10 mouse cellular contexts compared by ENCODE assay signal in the genomic region with DNA sequence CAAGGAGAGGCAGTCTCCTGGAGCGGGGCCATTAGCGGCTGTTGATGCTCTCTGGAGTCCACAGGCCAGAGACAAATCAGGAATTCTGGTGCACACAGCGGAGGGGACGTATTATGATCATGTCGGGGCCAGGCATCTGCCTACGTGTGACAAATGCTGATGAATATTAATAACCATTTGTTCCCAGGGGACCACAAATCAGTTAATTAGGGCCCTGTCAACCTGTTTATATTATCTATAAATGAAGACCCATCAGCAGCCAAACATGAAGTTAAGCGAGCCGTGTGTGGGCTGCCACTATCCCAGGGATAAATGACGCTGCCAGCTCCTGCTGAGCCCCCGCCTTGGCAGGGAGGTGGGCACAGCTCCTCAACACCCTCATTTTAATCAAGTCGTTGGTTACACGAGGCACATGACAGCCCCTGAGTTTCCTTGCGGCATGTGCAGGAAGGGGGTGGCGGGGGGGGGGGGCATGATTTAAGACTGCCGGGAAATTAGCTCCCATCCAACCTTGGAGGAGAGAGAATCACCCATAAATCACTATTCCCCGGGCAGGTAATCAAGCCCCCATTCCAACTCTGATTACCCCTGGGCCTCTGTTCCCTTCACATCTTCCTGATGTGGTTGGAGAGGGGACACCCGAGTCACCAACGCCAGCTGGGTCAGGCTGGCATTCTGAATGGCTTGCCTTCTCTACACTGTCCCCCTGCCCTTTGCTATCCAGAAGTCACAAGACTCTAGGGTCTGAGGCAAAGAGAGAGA.
DNase-seq lines count a peak whose midpoint lies in the region; ATAC-seq and TF ChIP-seq lines count a peak whose summit lies in the region.
"Had no signal": no experiment of that assay in that cellular context is flagged by ENCODE, and none has a peak within 500 bp of the region (broad histone marks: within the 10 kb centered on the region; RNA-seq: fewer than 3 reads in every experiment).

No protein-coding gene starts in this region.

- H3K4me3 ChIP-seq in forebrain, embryonic 15.5 days: no peak overlapping the region
- H3K4me3 ChIP-seq in hindbrain, postnatal 0 days (ENCODE audit: low read length): no peak overlapping the region
- H3K4me3 ChIP-seq: erythroblast, embryonic 14.5 days had no signal

- no peak for TF ChIP-seq CTCF in hindbrain, postnatal 0 days (IDR thresholded peaks at IDR 0.05; ENCODE audit: low read depth)

- ATAC-seq in forebrain, embryonic 15.5 days (replicated peaks): peak; percentile 84
- no peak for ATAC-seq in hindbrain, postnatal 0 days

- intact Hi-C loops in left cerebral cortex, postnatal 4 days (cut with DNase I): no loop called here
- intact Hi-C loops in left cerebral cortex, postnatal 10 days (cut with DNase I): no loop called here

- WGBS in forebrain, embryonic 15.5 days: 13% methylated on average over 18 of the region's 18 CpGs
- WGBS in hindbrain, postnatal 0 days: 18% methylated on average over 18 of the region's 18 CpGs

- H3K4me1 ChIP-seq in forebrain, embryonic 15.5 days: peaks cover 25% of the 10 kb centered on the region
- no peaks in the 10 kb centered on the region; the same call in 1 of the 2 replicates for H3K4me1 ChIP-seq in hindbrain, postnatal 0 days (ENCODE audit: insufficient read depth, low read length)

- no peak overlapping the region for H3K9ac ChIP-seq in forebrain, embryonic 15.5 days (replicated peaks)
- no peak overlapping the region for H3K9ac ChIP-seq in hindbrain, postnatal 0 days (replicated peaks; ENCODE audit: low read length)

- H3K36me3 ChIP-seq in forebrain, embryonic 15.5 days: no peaks in the 10 kb centered on the region
- H3K36me3 ChIP-seq in hindbrain, postnatal 0 days (ENCODE audit: insufficient read depth, low read length): no peaks in the 10 kb centered on the region

- H3K27me3 ChIP-seq in forebrain, embryonic 15.5 days: peaks cover 55% of the 10 kb centered on the region; the same call in 1 of the 2 replicates
- H3K27me3 ChIP-seq in hindbrain, postnatal 0 days (ENCODE audit: insufficient read depth, low read length): peaks cover 7% of the 10 kb centered on the region; the same call in 1 of the 2 replicates

- DNase-seq in left cerebral cortex, postnatal 4 days: peak; percentile 67
- no peak for DNase-seq in left cerebral cortex, postnatal 10 days (ENCODE audit: extremely low spot score in 1 of 2, low spot score in 2 of 2)
- DNase-seq in hindbrain, postnatal 0 days (ENCODE audit: low spot score): peak; percentile 68
- peak; percentile 70 for DNase-seq in retina, embryonic 14.5 days (ENCODE audit: low spot score)
- DNase-seq in thymus, postnatal 25 days: no peak
- DNase-seq in gastrocnemius, postnatal 4 days (ENCODE audit: low spot score in 2 of 2): no peak
- DNase-seq: gastrocnemius, postnatal 36 days; kidney, adult 9 months had no signal

- H3K9me3 ChIP-seq in forebrain, embryonic 15.5 days: no peaks in the 10 kb centered on the region
- no peaks in the 10 kb centered on the region for H3K9me3 ChIP-seq in hindbrain, postnatal 0 days (ENCODE audit: low read length)

- H3K4me2 ChIP-seq in forebrain, embryonic 15.5 days (replicated peaks): no peak overlapping the region
- H3K4me2 ChIP-seq in hindbrain, postnatal 0 days (ENCODE audit: low read depth, low read length): no peak overlapping the region

- no peak overlapping the region for H3K27ac ChIP-seq in forebrain, embryonic 15.5 days (replicated peaks)
- no peak overlapping the region for H3K27ac ChIP-seq in hindbrain, postnatal 0 days

Comparison
In these comparisons a context has a peak if more than half of its experiments do, and no peak if none do; other contexts are left out.
1. DNase-seq: peak in left cerebral cortex, postnatal 4 days (single experiment), hindbrain, postnatal 0 days (single experiment) and retina, embryonic 14.5 days (single experiment); none in left cerebral cortex, postnatal 10 days (0 of 2), thymus, postnatal 25 days (single experiment) and gastrocnemius, postnatal 4 days (0 of 2).